Mouse (Mus musculus) spleen, adult 18-20 months (tissue): Measurements from ENCODE around the gene Pex6.
"Not testable (repeated sequence)": the region's sequence is repeated elsewhere in the genome, so short reads cannot be mapped to it uniquely, and the experiment has no call there.

Experiments
- DNase-seq, 2 experiments: peaks; one replicate each; pipeline ENCODE4 v3.0.0; 2022; ENCODE audit warnings: mixed read lengths in 2 of 2

The Pex6 gene

DNA sequence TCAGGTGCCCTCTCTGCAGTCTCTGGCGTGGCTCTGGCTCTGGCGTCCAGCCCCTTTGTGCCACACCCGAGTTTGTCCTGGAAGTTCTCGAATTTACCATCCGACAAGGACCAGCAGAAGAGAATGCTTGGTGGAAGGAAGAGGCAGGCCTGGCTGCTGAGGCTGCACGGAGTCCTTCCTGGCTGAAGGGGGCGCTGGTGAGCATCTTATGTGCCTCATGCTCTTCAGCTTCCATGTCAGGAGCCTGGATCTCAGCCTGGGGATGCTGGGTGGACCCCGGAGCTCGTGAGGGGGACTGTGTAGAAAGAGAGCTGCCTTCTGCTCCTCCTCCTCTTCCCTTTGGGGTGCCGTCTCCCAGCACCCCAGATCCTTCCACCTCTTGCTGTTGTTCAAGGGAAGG, 24.9 kb downstream of the Pex6 start:
- DNase-seq = peak in 1 of 2 experiments; percentile 55

DNA sequence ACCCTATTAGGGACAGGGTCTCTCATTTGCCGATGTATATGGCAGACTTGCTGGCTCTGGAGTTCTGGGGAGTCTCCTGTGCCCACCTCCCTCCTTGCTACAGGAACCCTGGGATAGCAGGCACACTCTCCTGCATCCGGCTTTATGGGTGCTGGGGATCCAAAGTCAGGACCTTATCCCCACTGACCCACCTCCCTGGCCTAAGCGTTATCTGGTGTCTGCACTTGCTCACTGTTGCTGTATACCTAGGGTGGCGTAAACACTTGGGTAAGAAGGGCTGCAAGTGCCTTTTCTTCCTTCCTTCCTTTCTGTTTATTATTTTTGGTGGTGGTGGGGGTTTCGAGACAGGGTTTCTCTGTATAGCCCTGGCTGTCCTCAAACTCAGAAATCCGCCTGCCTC, 30.0 kb downstream of the Pex6 start:
- DNase-seq = no peak

DNA sequence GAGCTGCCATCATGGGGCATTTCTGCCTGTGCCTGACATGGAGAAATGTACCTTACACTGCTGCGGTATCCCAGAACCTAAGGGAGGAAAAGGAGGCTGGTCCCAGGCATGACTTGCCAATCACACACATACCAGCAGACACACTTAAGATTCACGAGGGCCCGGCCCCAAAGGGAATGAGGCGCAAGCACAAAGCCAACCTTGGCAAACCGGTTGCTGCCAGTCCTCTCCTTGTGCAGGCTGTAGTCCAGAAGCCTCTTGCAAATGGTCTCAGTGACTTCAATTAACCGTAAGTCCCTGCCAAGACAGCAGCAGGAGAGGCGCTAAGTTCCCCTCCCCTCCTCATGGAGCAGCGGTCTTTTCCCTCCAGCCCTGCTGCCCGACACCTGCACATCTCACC, 31.7 kb downstream of the Pex6 start:
- DNase-seq = no peak

DNA sequence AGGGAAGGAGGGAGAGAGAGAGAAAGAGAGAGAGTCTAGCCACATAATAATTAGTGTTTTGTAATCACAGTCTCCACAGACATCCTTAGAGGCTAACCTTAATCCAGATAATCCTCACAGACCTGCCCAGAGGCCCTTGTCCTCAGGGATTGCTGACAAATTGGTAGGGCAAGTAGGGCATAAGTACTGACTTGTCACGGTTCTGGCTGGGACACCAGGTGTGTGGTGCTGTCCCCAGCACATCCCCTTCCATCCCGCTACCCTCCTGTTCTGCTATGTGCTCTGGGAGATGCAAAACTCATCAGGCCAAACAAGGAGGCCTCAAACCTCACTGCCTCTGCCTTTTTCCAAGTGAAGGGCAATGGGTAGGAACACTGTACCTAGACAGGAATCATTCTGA, 34.2 kb downstream of the Pex6 start:
- no peak for DNase-seq

DNA sequence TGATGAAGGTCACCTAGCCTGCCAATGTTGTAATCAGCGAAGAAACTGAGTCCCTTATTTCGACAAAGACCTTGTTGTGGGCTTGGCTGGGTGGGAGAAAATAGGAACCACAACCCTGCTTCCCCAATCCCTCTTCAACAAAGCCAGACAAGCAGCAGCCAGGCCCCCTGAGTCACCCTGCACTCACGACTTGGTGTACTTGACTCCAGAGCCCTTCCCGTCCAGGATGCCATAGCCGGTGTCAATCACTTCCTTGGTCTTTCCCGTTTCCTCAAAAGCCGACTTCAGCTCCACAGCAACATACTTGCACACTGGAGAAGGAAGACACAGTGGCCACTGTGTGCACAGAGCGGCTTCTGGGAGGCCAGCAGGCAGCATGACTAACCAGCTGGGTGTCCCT, 36.0 kb downstream of the Pex6 start:
- no peak for DNase-seq

DNA sequence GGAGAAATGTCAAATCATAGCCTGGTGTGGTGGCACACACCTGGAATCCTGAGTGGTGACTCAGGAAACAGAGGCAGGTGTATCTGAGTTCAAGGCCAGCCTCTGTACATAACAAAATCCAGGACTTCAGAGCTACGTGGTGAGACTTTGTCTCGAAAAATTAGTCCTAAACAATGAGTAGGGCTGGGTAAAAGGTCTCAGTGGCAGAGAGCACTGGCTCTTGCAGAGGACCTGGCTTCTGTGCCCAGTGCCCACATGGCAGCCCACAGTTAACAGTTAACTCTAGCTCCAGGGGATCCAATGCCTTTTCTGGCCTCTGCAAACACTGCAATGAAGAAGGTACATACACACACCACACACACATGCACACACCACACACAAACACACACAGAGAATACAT, 36.5 kb downstream of the Pex6 start:
- no peak for DNase-seq

DNA sequence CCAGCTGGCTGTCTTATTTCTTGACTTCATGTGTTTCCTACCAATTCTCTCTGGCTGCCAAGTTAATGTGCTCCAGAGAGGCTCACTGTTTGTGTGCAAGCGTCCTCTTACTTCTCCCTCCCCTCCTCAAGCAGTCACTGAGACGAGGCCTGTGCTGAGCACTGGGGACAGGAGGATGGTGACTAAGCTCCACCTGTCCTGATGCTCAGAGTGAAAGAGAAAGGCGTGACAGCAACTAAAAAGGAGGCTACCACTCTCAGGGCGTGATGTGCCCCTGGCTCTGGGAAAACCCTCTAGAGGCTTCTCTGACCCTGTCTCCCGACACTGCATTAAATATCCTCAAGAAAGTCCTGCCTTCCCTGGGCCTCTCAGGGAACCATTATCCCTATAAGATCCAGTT, 38.0 kb downstream of the Pex6 start:
- DNase-seq = no peak

DNA sequence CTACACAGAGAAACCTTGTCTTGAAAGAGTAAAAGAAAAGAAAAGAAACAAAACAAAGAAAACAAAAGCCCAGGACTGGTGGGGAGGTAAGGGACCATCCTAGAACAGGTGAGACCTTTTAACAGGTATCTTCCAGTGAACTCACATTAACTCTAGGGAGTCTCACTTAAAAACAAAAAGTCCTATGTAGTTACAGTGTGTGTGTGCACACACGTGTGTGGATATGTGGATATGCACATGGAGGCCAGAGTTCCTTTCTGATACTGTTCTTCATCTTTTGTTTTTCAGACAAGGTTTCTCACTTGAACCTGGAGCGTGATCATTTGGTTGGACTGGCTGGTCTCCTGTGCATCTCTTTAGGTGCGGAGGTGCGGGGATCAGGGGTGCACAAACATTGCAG, 39.3 kb downstream of the Pex6 start:
- DNase-seq = no peak

DNA sequence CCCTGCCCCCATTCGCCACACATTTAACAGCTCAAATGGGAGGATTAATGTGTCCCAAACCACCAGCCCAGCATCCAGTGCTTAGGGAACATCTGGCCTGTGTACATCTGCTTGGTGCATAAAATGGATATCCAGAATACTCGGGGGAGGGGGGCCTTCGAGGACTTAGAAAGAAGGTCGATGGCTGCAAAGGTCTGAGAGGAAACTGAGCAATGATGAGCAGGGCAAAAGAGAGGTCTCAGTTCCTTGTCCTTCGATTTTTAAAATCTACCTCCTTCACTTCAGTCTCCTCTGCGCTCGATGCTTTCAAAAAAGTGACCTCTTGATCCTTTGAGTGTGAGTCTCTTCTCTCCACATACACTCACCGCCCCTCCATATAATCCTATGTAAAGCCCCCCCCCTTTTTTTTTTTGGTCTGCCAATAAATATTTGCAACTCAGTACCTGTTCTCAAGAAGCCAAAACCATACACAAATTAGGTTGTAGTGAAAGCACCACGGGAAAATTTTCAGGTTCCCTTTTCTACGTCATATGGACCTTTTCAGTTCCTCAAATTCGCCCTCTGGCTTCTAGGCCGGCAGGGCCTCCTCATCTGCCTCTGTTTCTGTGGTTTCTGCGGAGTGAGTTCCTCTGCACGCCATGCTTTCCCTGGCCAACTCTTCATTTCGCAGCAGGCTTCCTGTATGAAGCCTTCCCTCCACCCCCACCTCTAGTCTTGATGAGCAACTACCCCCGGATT, 40.0 kb downstream of the Pex6 start:
- DNase-seq = peak in 1 of 2 experiments; percentile 78

DNA sequence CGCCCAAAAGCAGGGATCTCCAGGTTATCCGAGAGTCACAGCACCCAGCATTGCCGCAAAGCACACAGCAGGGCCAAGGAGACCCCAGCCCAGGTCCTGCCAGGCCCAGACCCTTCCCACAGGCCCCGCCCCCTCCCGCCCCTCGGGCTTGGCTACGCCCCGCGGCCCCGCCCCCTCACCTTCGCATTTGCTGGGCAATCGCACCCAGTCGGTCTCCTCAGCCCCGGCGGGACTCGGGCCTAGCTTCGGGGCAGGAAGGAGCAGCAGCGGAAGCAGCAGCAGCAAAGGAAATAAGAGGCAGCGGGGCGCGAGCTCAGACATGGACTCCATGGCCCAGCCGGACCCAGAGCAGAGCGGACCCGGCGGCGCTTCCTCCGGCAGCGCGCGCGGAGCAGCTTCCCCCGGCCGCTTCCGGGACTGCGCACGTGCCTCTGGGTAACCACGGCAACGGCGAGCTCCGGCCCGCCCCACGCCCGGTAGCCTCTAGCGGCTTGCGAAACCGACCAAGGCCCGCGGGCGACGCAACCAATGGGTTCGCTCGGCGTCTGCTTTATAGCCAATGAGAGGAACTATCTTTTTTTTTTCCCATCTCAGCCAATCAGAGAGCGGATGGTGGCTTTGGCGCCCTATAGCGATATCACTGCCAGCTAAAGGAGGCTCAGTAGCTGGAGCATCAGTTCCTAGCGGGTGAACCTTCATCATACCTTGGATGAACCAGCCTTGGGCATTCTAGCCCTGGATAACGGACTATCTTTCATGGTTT, 40.7 kb downstream of the Pex6 start, which contains the start of gene Cnpy3:
TSS of gene Cnpy3 (minus strand) at position 421 of the 763 bp plus-strand sequence.
- peak; percentile 93 to 96 for DNase-seq

DNA sequence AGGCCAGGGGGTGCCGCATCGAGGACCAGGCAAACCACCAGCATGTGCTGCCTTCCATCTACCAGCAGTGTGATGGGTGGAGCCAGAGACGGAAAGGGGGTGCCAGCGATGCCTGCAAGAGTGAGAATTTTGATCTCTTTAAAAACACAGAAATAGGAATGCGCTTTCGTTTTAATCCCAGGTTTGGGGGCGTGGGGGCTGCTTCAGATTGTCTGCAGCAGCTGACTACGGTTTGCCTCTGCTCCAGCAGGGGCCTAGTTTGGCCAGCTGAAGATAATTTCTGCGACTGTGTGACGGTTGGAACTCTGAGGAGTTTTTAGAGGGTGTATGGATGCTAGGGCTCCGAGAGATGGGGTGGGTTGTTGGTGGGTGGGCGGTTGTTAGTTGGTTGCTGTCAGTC, 47.5 kb downstream of the Pex6 start:
- DNase-seq = no peak

DNA sequence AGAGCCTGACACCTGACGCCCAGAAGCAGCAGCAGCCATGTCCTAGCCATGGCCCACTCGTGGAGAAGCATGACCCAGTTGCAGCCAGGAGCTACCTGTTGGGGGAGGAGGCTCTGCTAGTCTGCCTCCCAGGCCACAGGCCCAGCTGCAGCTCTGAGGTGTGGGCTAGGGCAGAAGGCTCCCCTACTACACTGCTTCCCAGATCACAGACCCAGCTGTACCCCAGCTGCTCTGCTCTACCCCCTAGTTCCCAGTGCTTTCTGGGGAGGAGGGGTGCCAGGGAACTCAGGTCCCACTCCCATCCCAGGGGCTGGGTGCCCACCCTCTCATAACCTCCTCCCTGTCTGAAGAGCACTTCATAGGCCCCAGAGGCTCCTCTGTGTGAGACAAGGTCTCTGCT, 52.3 kb downstream of the Pex6 start, which contains the start of gene Ptcra:
TSS of gene Ptcra (minus strand) at position 169 of the 400 bp plus-strand sequence.
- DNase-seq = no peak

DNA sequence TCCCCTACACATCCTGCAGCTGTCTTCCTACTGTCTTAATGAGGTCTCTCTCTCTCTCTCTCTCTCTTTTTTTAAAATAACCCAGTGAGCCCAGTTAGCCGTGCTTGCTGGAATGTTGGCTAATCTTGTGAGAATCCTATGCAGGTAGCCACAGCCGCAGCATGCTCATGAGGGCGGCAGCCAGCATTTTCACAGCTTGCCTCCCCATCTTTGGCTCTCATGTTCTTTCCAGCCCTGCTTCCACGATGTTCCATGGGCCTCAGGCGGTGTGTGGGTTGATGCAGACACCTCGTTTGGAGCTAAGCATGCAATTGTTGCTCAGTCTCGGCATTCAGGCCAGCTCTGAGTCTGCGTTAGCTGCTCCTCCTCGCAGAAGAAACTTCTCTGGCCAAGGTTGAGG, 53.7 kb downstream of the Pex6 start:
- not testable (repeated sequence) for DNase-seq

DNA sequence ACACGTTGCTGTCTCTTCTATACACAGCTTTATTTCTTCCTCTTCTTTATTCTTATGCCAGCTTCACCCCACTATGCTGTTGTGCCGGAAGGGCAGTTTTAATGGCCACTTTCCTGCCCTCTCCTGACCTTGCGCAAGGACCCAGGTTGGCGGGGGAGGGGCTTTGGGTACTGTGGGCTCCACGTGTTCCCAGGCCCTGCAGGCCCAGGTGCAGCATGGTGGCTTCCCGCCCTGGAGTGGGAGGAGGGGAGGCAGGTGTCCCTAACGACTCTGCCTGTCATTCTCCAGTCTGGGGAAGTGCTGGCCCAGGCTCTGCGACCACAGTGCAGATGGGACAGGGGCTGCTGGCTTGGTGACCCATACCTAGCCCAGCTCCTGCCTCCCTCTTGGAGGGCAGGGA, 56.6 kb downstream of the Pex6 start:
- no peak for DNase-seq

DNA sequence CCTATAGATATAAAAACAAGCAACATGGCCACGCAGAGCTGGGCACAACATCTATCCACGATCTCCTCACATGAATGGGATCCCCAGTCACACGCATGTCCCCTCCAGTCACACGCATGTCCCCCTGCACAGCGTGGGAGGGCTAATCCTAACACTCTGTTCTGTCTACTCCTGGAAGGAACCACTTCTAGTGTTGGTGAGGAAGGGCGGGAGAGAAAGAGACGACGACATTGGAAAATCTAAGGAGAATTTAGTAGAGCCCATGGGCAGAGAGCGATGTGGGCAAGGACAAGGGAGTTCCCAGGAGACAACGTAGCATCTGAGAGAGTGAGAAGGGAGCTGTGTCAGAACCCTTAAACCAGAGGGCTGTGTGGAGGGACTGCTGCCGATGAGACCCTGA, 59.3 kb downstream of the Pex6 start:
- no peak for DNase-seq

DNA sequence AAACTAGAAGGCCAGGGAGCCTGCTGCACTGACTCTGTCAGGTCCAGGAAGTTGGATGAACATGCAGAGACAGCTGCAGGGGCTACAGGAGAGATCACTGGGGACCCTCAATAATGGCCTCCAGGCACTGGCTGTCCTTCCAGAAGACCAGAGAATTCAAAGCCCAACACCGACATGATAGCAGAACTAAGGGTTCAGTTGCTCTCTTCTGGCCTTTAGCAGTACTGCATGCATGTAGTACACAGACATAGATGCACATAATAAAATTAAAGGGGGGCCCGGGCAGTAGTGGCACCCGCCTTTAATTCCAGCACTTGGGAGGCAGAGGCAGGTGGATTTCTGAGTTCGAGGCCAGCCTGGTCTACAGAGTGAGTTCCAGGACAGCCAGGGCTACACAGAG, 59.8 kb downstream of the Pex6 start:
- DNase-seq = no peak

DNA sequence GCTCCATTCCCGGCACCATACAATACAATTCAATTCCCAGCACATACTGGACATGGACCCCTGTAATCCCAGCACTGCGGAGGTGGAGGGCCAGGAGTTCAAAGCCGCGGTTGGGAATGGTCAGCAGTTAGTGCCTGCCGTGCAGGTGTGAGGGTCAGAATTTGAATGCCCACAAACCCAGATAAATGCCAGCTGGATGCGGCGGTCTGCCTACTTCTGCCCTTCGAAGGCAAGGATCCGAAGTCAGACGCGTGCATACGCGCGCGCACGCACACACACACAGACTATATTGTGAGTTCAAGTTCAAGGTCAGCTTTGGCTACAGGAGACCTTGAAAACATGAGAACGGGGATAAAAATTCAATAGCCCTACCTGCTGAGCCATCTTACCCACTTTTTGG, 60.4 kb downstream of the Pex6 start:
- DNase-seq = no peak

DNA sequence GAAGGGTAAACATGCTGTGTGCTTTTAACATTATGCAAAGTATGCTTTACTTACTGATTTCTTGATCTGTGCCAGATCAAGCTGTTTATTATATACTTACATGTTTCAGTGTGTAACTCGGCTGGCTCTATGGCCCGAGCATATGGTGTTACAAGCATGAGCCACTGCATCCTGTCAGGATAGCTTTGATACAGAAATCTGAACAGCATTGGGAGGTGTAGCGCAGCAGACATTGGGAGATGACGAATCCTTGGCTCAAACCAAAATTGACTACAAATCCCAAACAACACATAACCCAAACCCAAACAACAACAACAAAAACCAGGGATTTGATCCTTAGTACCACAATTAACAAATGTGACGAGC, 60.8 kb downstream of the Pex6 start:
- no peak for DNase-seq

DNA sequence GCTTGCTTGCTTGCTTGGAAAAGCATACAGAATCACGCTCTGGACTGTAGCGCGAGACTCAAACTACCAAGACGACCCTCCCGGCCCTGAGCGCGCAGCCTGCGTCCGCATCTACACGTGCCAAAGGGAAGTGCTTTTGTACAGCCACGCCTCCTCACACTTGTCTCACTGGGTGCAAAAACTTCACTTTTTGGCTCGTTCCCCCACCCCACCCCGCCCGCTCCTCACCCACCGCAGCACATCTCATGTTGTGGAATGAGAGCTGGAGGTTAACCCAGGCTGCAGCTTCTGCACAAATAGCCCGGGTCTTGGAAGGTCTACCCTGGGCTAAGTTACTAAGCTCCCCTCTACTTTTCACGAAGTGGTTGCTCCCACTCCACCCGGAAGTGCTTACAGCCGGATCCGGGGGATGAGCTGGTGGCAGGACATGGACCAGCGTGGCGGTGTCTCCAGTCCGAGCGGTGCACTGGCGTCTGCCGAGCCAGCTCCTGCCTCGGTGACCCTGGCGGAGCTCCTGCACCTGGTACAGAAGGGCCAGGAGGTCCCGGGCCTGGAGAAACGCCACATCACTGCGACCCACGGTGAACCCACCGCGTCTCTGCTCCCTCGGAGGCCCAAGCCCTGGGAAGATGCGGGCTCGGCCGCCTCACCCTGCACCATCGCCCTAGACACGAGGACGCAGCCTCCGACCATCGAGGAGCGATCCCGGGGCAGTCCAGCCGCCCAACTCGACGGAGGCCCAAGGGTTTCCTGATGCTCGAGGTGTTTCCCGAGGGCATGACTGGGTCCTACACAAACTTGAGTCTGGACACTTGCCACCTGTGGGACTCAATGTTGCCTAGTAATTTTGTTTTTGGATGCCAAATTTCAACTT, 61.4 kb downstream of the Pex6 start, which contains the start of gene 2310039H08Rik:
TSS of gene 2310039H08Rik (plus strand) at position 232 of the 874 bp plus-strand sequence.
- DNase-seq = peak; percentile 66 to 75

DNA sequence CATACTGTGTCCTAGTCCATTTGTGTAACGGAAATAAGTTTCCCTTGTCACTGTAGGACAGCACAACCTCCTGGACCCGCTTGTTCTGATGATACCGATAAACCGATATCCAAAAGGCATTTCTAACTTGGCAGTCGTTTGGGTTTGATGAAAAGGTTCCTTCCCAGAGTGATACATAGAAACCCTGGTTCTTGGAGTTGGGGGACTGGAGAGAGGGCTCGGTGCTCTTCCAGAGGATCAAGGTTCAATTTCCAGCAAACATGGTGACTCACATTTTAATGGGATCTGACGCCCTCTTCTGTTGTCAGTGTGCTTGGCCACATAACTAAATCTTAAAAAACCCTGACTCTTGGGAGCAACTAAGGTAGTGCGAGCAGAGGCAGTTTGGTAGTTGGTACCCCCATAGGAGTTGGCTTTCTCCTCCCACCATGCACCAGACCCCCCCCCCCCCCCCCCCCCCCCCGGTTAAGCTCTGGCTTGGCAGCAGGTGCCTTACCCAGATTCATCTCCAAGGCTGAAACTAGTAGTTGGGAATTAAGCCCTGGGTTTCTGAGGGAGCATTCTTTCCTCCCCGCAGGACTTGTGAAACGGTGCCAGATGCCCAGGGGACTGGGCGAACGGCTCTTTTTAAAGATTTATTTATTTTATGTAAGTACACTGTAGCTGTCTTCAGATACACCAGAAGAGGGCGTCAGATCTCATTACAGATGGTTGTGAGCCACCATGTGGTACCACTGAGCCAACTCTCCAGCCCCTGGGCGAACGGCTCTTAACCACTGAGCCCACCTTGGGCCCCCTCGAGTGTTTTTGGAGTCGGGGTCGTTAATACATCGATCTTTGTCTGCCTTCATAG, 62.2 kb downstream of the Pex6 start:
- DNase-seq = no peak

DNA sequence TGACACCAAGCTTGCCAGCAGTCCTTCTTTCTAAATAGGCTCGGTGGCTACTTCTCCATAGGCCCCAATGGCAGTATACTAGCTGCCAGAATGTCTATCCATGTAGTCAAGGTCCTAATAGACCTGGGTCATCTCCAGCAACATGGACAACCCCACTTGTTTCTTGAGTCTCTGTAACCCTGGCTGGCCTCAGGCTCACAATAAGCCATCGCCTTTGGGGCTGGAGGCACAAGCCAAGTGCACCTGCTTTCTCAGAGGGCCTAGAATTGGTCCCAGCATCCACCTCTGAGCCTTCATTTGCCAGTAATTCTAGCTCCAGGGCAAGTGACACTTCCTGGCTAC, 62.8 kb downstream of the Pex6 start:
- no peak for DNase-seq

DNA sequence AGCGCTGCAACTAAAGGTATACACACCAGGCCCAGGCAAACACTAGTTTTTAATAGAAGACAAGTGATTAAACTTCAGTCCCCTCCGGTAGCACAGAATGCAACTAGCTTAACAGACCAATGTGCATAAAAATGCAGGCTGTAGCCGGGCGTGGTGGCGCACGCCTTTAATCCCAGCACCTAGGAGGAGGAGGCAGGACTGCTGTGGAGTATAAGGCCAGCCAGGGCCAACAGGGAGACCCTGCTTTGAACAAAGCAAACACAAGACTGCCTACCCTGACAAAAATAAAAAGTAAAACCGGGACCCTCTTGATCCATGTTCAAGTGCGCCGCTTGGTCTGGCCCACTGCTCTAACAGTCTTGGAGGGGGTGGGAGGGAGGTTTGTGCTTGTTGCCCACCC, 63.8 kb downstream of the Pex6 start:
- no peak for DNase-seq
